Mouse (Mus musculus) hindbrain, embryonic 12.5 days (tissue): ENCODE data around the gene Hist1h4a. TPM values are rescaled to one million over a fixed set of nuclear protein-coding genes. Genes with fewer than 3 reads are reported as not detected.
"Not testable (repeated sequence)": the region's sequence is repeated elsewhere in the genome, so short reads cannot be mapped to it uniquely, and the experiment has no call there.

Experiments
- ATAC-seq: fragments of 200-750 bp; cut with Nextera tagmentation; 2 replicates; pipeline ENCODE4 v1.8.0; 2017; ENCODE audit warnings: moderate TSS enrichment; ENCODE audit not compliant: low FRiP score
- H3K27ac ChIP-seq: fragments of 300-500 bp; sonication (generic); 2 replicates; pipeline ENCODE4 v1.5.1; 2016; ENCODE audit warnings: mild to moderate bottlenecking
- H3K27me3 ChIP-seq: fragments of 300-500 bp; sonication (generic); 2 replicates; pipeline ENCODE4 v1.6.1; 2016; ENCODE audit warnings: mild to moderate bottlenecking
- H3K36me3 ChIP-seq: fragments of 300-500 bp; sonication (generic); 2 replicates; pipeline ENCODE4 v1.6.1; 2016; ENCODE audit warnings: mild to moderate bottlenecking
- H3K4me1 ChIP-seq: fragments of 300-500 bp; sonication (generic); 2 replicates; pipeline ENCODE4 v1.6.1; 2016
- H3K4me2 ChIP-seq: fragments of 300-500 bp; sonication (generic); replicated peaks from 2 replicates; pipeline ENCODE4 v1.6.1; 2016; ENCODE audit warnings: mild to moderate bottlenecking
- H3K4me3 ChIP-seq: fragments of 300-500 bp; sonication (generic); 2 replicates; pipeline ENCODE4 v1.5.1; 2016; ENCODE audit warnings: mild to moderate bottlenecking
- H3K9ac ChIP-seq: fragments of 300-500 bp; sonication (generic); 2 replicates; pipeline ENCODE4 v1.6.1; 2016; ENCODE audit warnings: mild to moderate bottlenecking, moderate library complexity
- H3K9me3 ChIP-seq: fragments of 300-500 bp; sonication (generic); replicated peaks from 2 replicates; pipeline ENCODE4 v1.6.1; 2016; ENCODE audit warnings: mild to moderate bottlenecking
- WGBS: fragments of 180-500 bp; shearing (Covaris S2); methylation state at CpG from one replicate; pipeline ENCODE4 v1.1.7; 2016; 5-methylcytosine and 5-hydroxymethylcytosine counted together
- polyA plus RNA-seq: library from polyadenylated mRNA; unstranded; fragments of >200 nt; fragmentation: Nextera tagmentation; extraction: Ambion mirVana; gene quantifications from 2 replicates; pipeline ENCODE4 v1.2.1, GENCODE M21; 2016

Hist1h4a gene
- 0.72 TPM in 1 of 2 replicates, not detected in the other for polyA plus RNA-seq

DNA sequence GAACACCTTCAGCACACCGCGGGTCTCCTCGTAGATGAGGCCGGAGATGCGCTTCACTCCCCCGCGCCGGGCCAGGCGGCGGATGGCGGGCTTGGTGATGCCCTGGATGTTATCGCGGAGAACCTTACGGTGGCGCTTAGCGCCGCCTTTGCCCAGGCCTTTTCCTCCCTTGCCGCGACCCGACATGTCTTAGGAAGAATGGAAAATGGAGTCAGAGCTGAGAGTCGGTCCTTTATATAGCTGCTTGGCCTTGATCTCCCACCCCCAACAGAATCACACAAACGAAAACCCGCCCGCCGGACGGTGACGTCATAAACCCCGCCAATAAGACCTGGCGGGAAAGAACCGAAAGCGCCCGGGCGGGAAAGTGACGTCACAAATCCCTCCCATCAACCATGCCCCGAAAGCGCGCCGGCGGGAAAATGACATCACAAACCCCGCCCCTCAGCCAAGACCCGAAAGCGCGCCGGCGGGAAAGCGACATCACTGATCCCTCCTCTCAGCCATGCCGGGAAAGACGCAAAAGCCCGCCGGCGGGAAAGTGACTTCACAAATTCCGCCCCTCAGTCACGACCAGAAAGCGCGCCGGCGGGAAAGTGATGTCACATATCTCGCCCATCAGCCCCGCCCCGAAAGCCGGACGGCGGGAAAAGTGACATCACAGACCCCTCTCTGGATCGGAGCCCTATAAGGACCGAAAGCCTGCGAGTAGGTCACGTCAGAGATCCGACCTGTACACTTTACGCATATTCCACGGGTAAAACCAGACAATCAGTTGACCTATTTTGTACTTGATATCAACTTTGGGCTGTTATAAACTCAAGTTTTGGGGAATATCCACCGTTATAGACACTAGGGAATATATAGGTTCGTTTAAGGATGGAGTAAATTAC lies at the start of gene Hist1h4a:
Gene Hist1h4a (minus strand): TSS at position 259 of the 893 bp plus-strand sequence.
- H3K4me3 ChIP-seq: peak within 1 kb of the TSS; percentile 40
- H3K9me3 ChIP-seq: no peaks in the 10 kb centered on the region
- under 1% methylated on average over 61 of the region's 72 CpGs for WGBS
- peak within 1 kb of the TSS; percentile 57 for H3K9ac ChIP-seq
- H3K36me3 ChIP-seq: no peaks in the 10 kb centered on the region
- no peaks in the 10 kb centered on the region for H3K27me3 ChIP-seq
- peak within 1 kb of the TSS; percentile 88 for H3K4me2 ChIP-seq
- ATAC-seq: peak; percentile 81
- H3K4me1 ChIP-seq: peaks cover 28% of the 10 kb centered on the region
- peak within 1 kb of the TSS; percentile 89 for H3K27ac ChIP-seq

DNA sequence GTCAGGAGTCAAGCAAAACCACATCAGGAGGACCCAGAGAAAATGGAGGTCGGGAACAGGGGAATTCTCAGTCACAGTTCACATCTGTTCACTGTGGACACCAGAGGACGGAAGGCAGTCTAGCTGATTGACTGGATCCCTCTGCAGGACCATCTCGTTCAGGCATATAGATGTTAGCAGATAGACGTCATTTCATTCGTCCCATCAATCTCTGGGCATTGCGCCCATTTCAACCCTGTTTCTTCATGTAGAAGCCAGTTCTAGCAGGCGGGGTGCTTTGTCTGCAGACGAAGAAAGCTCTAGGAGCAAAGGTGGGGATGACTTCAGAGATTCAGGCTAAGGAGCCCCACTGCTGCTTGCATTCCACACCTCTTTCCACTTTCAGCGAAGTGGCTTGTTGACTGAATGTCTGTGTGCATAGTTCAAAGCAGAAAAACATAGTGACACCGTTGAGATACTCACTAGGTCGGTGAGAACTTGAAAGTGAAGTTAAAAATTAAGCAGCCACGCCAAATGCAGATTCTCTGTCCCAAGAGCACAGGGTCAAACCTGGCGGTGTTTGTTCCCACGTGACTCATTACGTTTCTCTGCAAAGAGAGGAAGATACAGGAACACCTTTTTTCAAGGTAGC lies 45.5 kb upstream of the Hist1h4a start, which contains the start of gene Slc17a2:
Gene Slc17a2 (plus strand): TSS at position 572 of the 631 bp plus-strand sequence.
- 91% methylated on average over 15 of the region's 15 CpGs for WGBS
- Histone ChIP-seq H3K27me3 (no peaks in the 10 kb centered on the region), H3K4me2 (no peak within 1 kb of the TSS)

DNA sequence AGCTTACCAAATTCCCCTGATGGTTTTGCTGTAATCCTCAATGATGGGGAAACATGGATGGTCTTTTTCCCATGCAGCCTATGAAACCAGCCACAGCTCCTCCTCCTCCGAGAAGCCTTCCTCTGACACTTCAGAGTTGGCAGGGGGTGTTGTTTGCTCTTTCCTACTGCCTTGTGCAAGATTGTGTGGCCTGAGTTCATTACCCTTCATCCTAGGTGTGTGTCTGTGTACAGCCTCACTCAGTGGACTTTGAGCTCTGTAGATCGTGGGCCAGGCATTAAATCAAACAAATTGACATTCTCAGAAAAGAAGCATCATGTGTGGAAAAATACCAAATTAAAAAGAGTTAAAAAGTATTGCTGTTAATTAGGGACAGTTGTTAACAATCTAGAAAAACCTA lies 43.5 kb upstream of the Hist1h4a start:
- Histone ChIP-seq H3K4me3 (no peak overlapping the region), H3K4me1 (no peaks in the 10 kb centered on the region), H3K9me3 (no peaks in the 10 kb centered on the region), H3K36me3 (no peaks in the 10 kb centered on the region), H3K27me3 (no peaks in the 10 kb centered on the region), H3K9ac (no peak overlapping the region), H3K4me2 (no peak overlapping the region), H3K27ac (no peak overlapping the region)
- 88% methylated on average over 2 of the region's 2 CpGs for WGBS
- no peak for ATAC-seq

More for the DNA sequence above, 45.5 kb upstream of the Hist1h4a start, which contains the start of gene Slc17a2:
- H3K27ac ChIP-seq: no peak within 1 kb of the TSS
- no peaks in the 10 kb centered on the region for H3K9me3 ChIP-seq
- no peak within 1 kb of the TSS for H3K4me3 ChIP-seq
- no peaks in the 10 kb centered on the region for H3K36me3 ChIP-seq
- no peaks in the 10 kb centered on the region for H3K4me1 ChIP-seq
- no peak within 1 kb of the TSS for H3K9ac ChIP-seq
- ATAC-seq: no peak

DNA sequence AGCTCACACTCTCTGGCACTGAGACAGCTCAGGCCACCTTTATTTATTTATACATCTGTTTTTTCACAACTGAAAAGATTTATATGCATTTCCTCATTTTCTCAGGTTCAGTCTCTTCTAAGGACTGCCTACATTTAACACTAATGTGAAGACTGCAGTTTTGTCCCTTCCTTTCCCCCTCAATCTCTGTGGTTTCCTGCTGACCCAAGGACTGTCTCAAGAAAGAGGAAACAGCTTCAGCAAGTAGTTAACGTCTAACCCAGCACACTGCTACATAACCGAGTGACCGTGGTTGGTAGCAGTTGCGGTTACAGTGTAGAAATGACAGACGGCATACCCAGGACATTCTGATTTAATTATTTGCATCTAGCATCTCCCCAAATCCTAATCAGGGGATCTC lies 38.4 kb upstream of the Hist1h4a start:
- Histone ChIP-seq H3K36me3 (no peaks in the 10 kb centered on the region), H3K27me3 (no peaks in the 10 kb centered on the region), H3K9ac (no peak overlapping the region), H3K4me3 (no peak overlapping the region), H3K4me1 (no peaks in the 10 kb centered on the region), H3K27ac (no peak overlapping the region), H3K4me2 (no peak overlapping the region), H3K9me3 (no peaks in the 10 kb centered on the region)
- 82% methylated on average over 5 of the region's 5 CpGs for WGBS
- no peak for ATAC-seq

DNA sequence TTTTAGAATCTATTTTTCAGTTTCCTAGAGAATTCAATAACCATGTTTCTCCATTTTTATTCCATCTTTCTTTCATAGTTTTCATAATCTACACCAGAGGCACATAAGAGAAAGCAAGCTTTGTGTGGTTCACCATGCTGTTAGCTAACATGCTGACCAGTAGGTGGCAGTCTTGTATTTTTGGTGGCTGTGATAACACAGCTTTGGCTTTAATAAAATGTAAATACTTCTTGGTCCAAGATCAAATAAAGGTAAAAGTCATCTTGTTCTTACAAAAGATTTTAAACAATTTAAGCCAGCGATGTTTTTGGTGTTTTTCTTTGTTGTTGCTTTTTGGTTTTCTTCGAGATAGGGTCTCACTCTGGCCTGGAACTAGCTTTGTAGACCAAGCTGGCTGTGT lies 31.5 kb upstream of the Hist1h4a start:
- no peaks in the 10 kb centered on the region for H3K9me3 ChIP-seq
- H3K36me3 ChIP-seq: no peaks in the 10 kb centered on the region
- H3K4me1 ChIP-seq: no peaks in the 10 kb centered on the region
- H3K4me2 ChIP-seq: no peak overlapping the region
- H3K27me3 ChIP-seq: no peaks in the 10 kb centered on the region
- ATAC-seq: no peak
- H3K9ac ChIP-seq: no peak overlapping the region
- H3K4me3 ChIP-seq: no peak overlapping the region
- WGBS: 50% methylated on average over 2 of the region's 2 CpGs
- H3K27ac ChIP-seq: no peak overlapping the region

DNA sequence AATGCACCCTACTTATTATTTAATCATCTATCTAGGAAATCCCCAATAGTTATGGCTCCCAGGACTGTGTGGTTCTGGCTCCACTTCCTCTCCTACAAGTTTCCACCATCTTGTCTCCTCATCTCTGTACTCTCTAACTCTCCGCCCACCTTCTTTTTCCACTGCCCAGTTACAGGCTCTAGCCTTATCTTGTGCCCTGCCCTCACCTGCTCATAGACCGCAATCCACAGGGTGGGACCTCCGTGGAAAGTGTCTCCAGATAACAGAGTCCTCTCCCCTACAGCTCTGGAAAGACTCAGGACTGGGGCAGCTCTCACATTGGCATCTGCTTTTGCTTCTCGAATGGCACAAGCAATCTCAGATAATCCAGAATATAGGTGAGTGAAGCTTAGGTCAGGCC lies 18.0 kb upstream of the Hist1h4a start:
- Histone ChIP-seq H3K4me3 (no peak overlapping the region), H3K9ac (no peak overlapping the region), H3K27ac (no peak overlapping the region), H3K9me3 (no peaks in the 10 kb centered on the region), H3K4me2 (no peak overlapping the region), H3K36me3 (no peaks in the 10 kb centered on the region), H3K4me1 (no peaks in the 10 kb centered on the region), H3K27me3 (no peaks in the 10 kb centered on the region)
- ATAC-seq: no peak
- WGBS: 90% methylated on average over 4 of the region's 4 CpGs

DNA sequence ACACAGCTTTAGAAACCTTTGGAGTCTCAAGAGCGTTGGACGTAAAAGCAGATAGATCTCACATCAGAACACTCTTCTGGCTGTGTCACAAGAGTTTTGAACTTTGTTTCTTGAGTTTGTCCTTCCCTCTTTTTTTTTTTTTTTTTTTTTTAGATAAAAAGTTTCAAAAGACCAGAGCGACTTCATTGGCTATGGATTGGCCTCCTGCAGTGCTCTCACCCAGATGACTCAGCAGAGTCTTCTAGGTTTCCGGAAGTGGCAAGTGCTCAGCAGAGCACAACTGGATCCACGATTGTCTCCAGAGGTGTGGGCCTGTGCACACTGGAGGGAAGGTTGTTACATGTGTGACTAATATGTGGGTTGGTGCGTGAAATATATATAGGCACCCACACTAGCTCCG lies 17.3 kb upstream of the Hist1h4a start:
- Histone ChIP-seq H3K4me2 (no peak overlapping the region), H3K9me3 (no peaks in the 10 kb centered on the region), H3K4me1 (no peaks in the 10 kb centered on the region), H3K27me3 (no peaks in the 10 kb centered on the region), H3K27ac (no peak overlapping the region), H3K36me3 (no peaks in the 10 kb centered on the region), H3K4me3 (no peak overlapping the region), H3K9ac (no peak overlapping the region)
- no peak for ATAC-seq
- 92% methylated on average over 7 of the region's 7 CpGs for WGBS

DNA sequence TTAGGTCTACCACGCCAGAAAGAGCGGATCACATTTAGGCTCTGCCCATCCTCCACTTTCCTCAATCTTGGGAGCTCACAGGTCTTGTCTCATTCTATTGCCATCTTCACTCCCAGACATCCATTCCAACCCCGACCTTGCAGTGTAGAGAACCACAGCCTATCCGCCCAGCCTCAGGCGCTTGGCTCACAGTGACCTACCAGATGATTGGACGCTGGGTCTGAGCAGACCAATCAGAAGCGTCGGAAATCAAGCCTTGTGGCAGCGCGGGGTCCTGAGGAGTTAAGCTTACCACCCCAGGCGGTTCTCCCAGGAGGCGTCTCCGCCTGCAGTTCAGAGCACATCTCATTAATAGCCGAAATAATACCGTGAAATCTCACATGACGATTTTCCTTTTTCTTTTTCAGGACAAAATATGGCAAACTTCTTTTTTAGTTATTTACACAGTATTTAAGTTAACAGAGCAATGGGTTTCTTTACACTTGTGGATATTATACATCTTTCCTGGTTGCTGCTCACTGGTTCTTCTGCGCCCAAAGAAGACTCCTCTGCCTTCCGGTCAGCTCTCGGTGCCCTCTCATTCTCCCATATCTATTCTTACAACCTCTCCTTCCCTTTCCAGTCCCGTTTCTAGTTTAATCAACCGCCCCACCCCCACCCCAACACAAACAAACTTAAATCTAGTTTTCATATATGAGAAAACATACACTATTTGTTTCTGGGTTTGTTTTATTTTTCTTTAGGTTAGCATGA lies 11.7 kb upstream of the Hist1h4a start:
- no peak overlapping the region for H3K9ac ChIP-seq
- no peak overlapping the region for H3K4me3 ChIP-seq
- no peaks in the 10 kb centered on the region for H3K27me3 ChIP-seq
- H3K27ac ChIP-seq: no peak overlapping the region
- peak; percentile 85 for ATAC-seq
- H3K4me2 ChIP-seq: peak overlapping the region; percentile 38
- H3K36me3 ChIP-seq: no peaks in the 10 kb centered on the region
- H3K4me1 ChIP-seq: peaks cover 4% of the 10 kb centered on the region; the same call in 1 of the 2 replicates
- no peaks in the 10 kb centered on the region for H3K9me3 ChIP-seq
- WGBS: 23% methylated on average over 21 of the region's 21 CpGs

DNA sequence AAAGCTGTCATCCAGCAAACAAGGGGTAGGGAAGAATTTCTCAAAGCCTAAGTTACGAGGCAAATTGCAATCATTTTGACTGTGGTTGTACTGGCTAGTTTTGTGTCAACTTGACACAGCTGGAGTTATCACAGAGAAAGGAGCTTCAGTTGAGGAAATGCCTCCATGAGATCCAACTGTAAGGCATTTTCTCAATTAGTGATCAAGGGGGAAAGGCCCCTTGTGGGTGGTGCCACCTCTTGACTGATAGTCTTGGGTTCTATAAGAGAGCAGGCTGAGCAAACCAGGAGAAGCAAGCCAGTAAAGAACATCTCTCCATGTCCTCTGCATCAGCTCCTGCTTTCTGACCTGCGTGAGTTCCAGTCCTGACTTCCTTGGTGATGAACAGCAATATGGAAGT lies 8.6 kb upstream of the Hist1h4a start, which contains the start of gene Trim38:
Gene Trim38 (plus strand): TSS at position 301 of the 400 bp plus-strand sequence.
- H3K4me2 ChIP-seq, H3K4me3 ChIP-seq, H3K27me3 ChIP-seq, H3K4me1 ChIP-seq, H3K27ac ChIP-seq, ATAC-seq, H3K9me3 ChIP-seq, H3K36me3 ChIP-seq, H3K9ac ChIP-seq: not testable (repeated sequence)
- 84% methylated on average over 2 of the region's 2 CpGs for WGBS

DNA sequence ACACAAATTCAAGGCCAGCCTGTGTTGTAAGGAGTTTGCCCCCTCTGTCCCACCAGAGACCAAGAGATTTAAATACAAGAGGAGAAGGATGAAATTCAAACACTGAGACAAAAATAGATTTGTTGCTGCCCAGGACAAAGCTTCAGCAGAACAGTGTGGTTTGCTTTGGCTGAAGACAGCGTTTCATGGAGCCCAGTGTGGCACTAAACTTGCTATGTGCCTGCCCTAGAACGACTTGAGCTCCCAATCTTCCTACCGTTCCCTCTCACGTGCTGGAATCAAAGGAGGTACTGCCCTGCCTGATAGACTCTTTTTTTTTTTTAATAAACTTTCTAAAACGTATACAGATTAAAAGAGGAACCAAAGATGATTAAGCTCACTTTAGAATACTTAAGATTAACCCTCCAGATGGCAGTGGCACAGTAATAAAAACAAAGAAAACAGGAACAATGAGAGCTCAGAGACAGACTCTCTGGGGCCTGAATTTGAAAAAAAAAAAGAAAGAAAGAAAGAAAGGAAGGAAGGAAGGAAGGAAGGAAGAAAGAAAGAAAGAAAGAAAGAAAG lies 7.9 kb upstream of the Hist1h4a start:
- Histone ChIP-seq H3K27me3 (no peaks in the 10 kb centered on the region), H3K9me3 (no peaks in the 10 kb centered on the region), H3K4me1 (peaks cover 10% of the 10 kb centered on the region), H3K9ac (no peak overlapping the region), H3K4me3 (no peak overlapping the region), H3K4me2 (no peak overlapping the region), H3K36me3 (no peaks in the 10 kb centered on the region), H3K27ac (no peak overlapping the region)
- 59% methylated on average over 5 of the region's 5 CpGs for WGBS
- ATAC-seq: no peak

DNA sequence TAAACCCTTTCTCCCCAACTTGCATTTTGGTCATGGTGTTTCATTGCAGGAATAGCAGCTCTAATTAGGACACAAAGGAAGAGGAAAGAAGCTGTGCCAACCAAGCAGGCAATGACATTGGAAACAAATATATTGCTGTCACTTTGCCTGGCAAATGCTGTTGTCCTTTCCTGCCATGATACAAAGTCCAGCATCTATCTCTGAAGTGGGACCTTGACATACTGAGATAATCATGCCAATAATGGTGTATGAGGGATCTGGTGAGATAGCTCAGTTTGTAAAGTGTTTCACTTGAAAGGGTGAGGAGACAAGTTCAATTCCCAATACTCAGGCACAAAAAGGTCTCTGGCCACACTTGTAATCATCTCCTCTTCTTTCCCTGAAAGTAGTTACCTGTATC lies 5.7 kb upstream of the Hist1h4a start:
- H3K27ac ChIP-seq: no peak overlapping the region
- H3K27me3 ChIP-seq: no peaks in the 10 kb centered on the region
- H3K4me2 ChIP-seq: no peak overlapping the region
- ATAC-seq: no peak
- no peak overlapping the region for H3K4me3 ChIP-seq
- peaks cover 12% of the 10 kb centered on the region for H3K4me1 ChIP-seq
- H3K36me3 ChIP-seq: no peaks in the 10 kb centered on the region
- H3K9me3 ChIP-seq: no peaks in the 10 kb centered on the region
- no peak overlapping the region for H3K9ac ChIP-seq

DNA sequence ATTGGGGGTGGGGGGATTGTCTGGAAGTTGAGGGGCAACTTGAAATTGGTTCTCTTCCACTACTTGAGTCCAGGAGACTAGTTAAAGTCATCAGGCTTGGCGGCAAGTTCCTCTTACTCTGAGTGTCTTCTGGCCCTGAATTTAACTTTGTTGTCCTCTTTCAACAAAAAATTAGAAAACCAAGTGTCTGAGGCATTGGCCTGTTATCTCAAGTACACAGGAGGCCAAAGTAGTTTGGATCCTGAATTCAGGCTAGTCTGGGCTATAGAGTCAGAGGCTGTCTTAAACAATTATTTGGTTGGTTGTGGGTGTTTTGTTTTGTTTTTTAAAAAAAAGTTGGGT lies 4.1 kb upstream of the Hist1h4a start:
- no peaks in the 10 kb centered on the region for H3K36me3 ChIP-seq
- H3K4me1 ChIP-seq: peaks cover 20% of the 10 kb centered on the region
- no peak overlapping the region; the same call in 1 of the 2 replicates for H3K4me2 ChIP-seq
- no peak overlapping the region for H3K4me3 ChIP-seq
- no peak overlapping the region for H3K27ac ChIP-seq
- H3K9me3 ChIP-seq: no peaks in the 10 kb centered on the region
- H3K27me3 ChIP-seq: no peaks in the 10 kb centered on the region
- WGBS: 74% methylated on average over 1 of the region's 1 CpGs
- ATAC-seq: no peak
- no peak overlapping the region for H3K9ac ChIP-seq
